Comparison of ENCODE assay signal across 33 mouse cellular contexts in the genomic region with DNA sequence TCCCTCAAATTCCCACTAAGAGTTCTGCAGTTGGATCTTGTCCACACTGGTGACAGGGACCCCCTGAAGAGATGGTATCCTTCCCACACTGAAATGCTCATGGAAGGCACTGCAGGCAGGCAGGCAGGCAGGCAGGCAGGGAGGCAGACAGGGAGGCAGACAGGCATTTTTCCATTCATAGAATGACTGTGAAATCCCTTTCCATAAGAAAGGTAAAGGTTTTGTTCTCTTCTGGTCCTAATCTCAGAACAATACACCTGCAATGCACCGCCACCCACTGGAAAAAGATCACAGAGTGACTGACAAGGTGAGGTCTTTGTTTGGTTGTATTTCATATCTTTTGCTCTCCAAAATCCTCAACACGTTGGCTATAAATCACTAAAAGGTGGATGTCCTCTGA. TPM values are rescaled to one million over a fixed set of nuclear protein-coding genes. Genes with fewer than 3 reads are reported as not detected.
"Had no signal": no experiment of that assay in that cellular context is flagged by ENCODE, and none has a peak within 500 bp of the region (broad histone marks: within the 10 kb centered on the region; RNA-seq: fewer than 3 reads in every experiment).

No protein-coding gene starts in this region.

- H3K9me3 ChIP-seq: limb, embryonic 10.5 days; limb, embryonic 12.5 days; limb, embryonic 13.5 days; limb, embryonic 15.5 days; liver, embryonic 12.5 days; liver, embryonic 13.5 days; liver, embryonic 15.5 days; lung, embryonic 15.5 days; megakaryocyte, embryonic 14.5 days; midbrain, embryonic 10.5 days; midbrain, embryonic 12.5 days; midbrain, embryonic 13.5 days; midbrain, embryonic 15.5 days; neural tube, embryonic 12.5 days had no signal

- H3K4me1 ChIP-seq: limb, embryonic 10.5 days; limb, embryonic 15.5 days; liver, embryonic 12.5 days; liver, embryonic 13.5 days; liver, embryonic 15.5 days; lung, embryonic 15.5 days; megakaryocyte, embryonic 14.5 days; midbrain, embryonic 12.5 days; midbrain, embryonic 13.5 days; midbrain, embryonic 15.5 days had no signal

- H3K36me3 ChIP-seq: limb, embryonic 10.5 days; limb, embryonic 12.5 days; limb, embryonic 13.5 days; limb, embryonic 15.5 days; liver, embryonic 12.5 days; liver, embryonic 13.5 days; liver, embryonic 15.5 days; lung, embryonic 15.5 days; midbrain, embryonic 10.5 days; midbrain, embryonic 12.5 days; midbrain, embryonic 13.5 days; midbrain, embryonic 15.5 days; neural tube, embryonic 12.5 days had no signal

- H3K27ac ChIP-seq: limb, embryonic 10.5 days; limb, embryonic 12.5 days; limb, embryonic 13.5 days; limb, embryonic 15.5 days; liver, embryonic 12.5 days; liver, embryonic 13.5 days; liver, embryonic 14.5 days; liver, embryonic 15.5 days; lung, embryonic 15.5 days; macrophage; midbrain, embryonic 10.5 days; midbrain, embryonic 12.5 days; midbrain, embryonic 13.5 days; midbrain, embryonic 15.5 days; neural tube, embryonic 12.5 days had no signal

- H3K9ac ChIP-seq: limb, embryonic 12.5 days; limb, embryonic 13.5 days; limb, embryonic 15.5 days; liver, embryonic 12.5 days; liver, embryonic 13.5 days; liver, embryonic 14.5 days; liver, embryonic 15.5 days; liver, postnatal 0 days; lung, embryonic 14.5 days; lung, embryonic 15.5 days; midbrain, embryonic 12.5 days; midbrain, embryonic 13.5 days; midbrain, embryonic 15.5 days; neural tube, embryonic 12.5 days had no signal

- DNase-seq: left cerebral cortex, postnatal 4 days; liver; liver, embryonic 13.5 days; liver, postnatal 0 days; lung, adult 18-20 months; lung, adult 2 months; lung, embryonic 14.5 days; lung, postnatal 10 days; lung, postnatal 14 days; lung, postnatal 36 days; lung, postnatal 4 days; midbrain, embryonic 14.5 days had no signal

- H3K4me2 ChIP-seq: limb, embryonic 12.5 days; limb, embryonic 13.5 days; limb, embryonic 15.5 days; liver, embryonic 11.5 days; liver, embryonic 12.5 days; liver, embryonic 13.5 days; liver, embryonic 15.5 days; lung, embryonic 14.5 days; lung, embryonic 15.5 days; midbrain, embryonic 11.5 days; midbrain, embryonic 12.5 days; midbrain, embryonic 13.5 days; midbrain, embryonic 15.5 days; neural tube, embryonic 12.5 days had no signal

- ATAC-seq: liver, embryonic 12.5 days; liver, postnatal 0 days; lung, postnatal 0 days; midbrain, embryonic 13.5 days; midbrain, embryonic 15.5 days; midbrain, embryonic 16.5 days had no signal

- H3K4me3 ChIP-seq: limb, embryonic 10.5 days; limb, embryonic 12.5 days; limb, embryonic 13.5 days; limb, embryonic 15.5 days; liver, embryonic 12.5 days; liver, embryonic 13.5 days; liver, embryonic 15.5 days; lung, embryonic 15.5 days; megakaryocyte, embryonic 14.5 days; midbrain, embryonic 10.5 days; midbrain, embryonic 12.5 days; midbrain, embryonic 13.5 days; midbrain, embryonic 15.5 days; myocyte; neural tube, embryonic 12.5 days had no signal

- H3K27me3 ChIP-seq: limb, embryonic 15.5 days; liver, embryonic 12.5 days; liver, embryonic 13.5 days; liver, embryonic 15.5 days; lung, embryonic 15.5 days; megakaryocyte, embryonic 14.5 days; midbrain, embryonic 12.5 days; midbrain, embryonic 13.5 days; midbrain, embryonic 15.5 days; neural tube, embryonic 12.5 days had no signal

RNA-seq across cellular contexts. Expression of a gene that starts 42.7 kb away (rescaled TPM):
- polyA plus RNA-seq: macrophage; midbrain, embryonic 14.5 days; midbrain, postnatal 0 days had no signal
